Mouse (Mus musculus): Measurements from ENCODE around the gene Gstz1. TPM values are rescaled to one million over a fixed set of nuclear protein-coding genes. Genes with fewer than 3 reads are reported as not detected.
"Not testable (repeated sequence)": the region's sequence is repeated elsewhere in the genome, so short reads cannot be mapped to it uniquely, and the experiment has no call there.

Gstz1 gene
- total and polyA plus RNA-seq, 2 experiments from 2014 or later = 44.9 to 60.7 TPM

- no peaks in the 10 kb centered on the region for H3K9me3 ChIP-seq (ENCODE audit: low read length)
- DNase-seq (ENCODE audit: low spot score) = no peak
- 0 out of 2 replicates have a peak, but pooled peaks cover 3% of the 10 kb centered on the region for H3K4me1 ChIP-seq (ENCODE audit: insufficient read depth, low read length)
- no peaks in the 10 kb centered on the region for H3K36me3 ChIP-seq (ENCODE audit: insufficient read depth, low read length)
- peak overlapping the region; percentile 96 for H3K27ac ChIP-seq (ENCODE audit: low read depth, low read length)
- no peak for ATAC-seq (ENCODE audit: low FRiP score)
- peak overlapping the region; percentile 85 for H3K4me3 ChIP-seq (ENCODE audit: low read depth, low read length)
- no peak for TF ChIP-seq CTCF (IDR thresholded peaks at IDR 0.05)
- 26% methylated on average over 15 of the region's 15 CpGs for WGBS
- H3K27me3 ChIP-seq (ENCODE audit: insufficient read depth, low read length) = no peaks in the 10 kb centered on the region
- peak overlapping the region; percentile 79 for H3K9ac ChIP-seq (replicated peaks; ENCODE audit: low read length, poor library complexity, severe bottlenecking)
- peak overlapping the region; percentile 69 for H3K4me2 ChIP-seq (ENCODE audit: low read depth, low read length, poor library complexity, severe bottlenecking)
These were observed 1.2 kb downstream of the Gstz1 start for GRCm38 (mm10) chr12:87148136-87148535.

- H3K9ac ChIP-seq (replicated peaks; ENCODE audit: low read length, poor library complexity, severe bottlenecking) = no peak overlapping the region
- no peaks in the 10 kb centered on the region for H3K27me3 ChIP-seq (ENCODE audit: insufficient read depth, low read length)
- H3K4me2 ChIP-seq (ENCODE audit: low read depth, low read length, poor library complexity, severe bottlenecking) = no peak overlapping the region
- WGBS = 98% methylated on average over 5 of the region's 5 CpGs
- 0 out of 2 replicates have a peak, but pooled peaks cover 3% of the 10 kb centered on the region for H3K4me1 ChIP-seq (ENCODE audit: insufficient read depth, low read length)
- DNase-seq (ENCODE audit: low spot score) = no peak
- no peak overlapping the region for H3K27ac ChIP-seq (ENCODE audit: low read depth, low read length)
- H3K9me3 ChIP-seq (ENCODE audit: low read length) = no peaks in the 10 kb centered on the region
- TF ChIP-seq CTCF (IDR thresholded peaks at IDR 0.05) = no peak
- ATAC-seq (ENCODE audit: low FRiP score) = no peak
- no peak overlapping the region for H3K4me3 ChIP-seq (ENCODE audit: low read depth, low read length)
- H3K36me3 ChIP-seq (ENCODE audit: insufficient read depth, low read length) = no peaks in the 10 kb centered on the region
These were observed 2.5 kb downstream of the Gstz1 start for GRCm38 (mm10) chr12:87149471-87149870.

GRCm38 (mm10) chr12:87154448-87154847 lies 7.5 kb downstream of the Gstz1 start:
- 88% methylated on average over 4 of the region's 4 CpGs for WGBS
- not testable (repeated sequence) for DNase-seq (ENCODE audit: low spot score); H3K4me2 ChIP-seq (ENCODE audit: low read depth, low read length, poor library complexity, severe bottlenecking); H3K27me3 ChIP-seq (ENCODE audit: insufficient read depth, low read length); ATAC-seq (ENCODE audit: low FRiP score); H3K4me3 ChIP-seq (ENCODE audit: low read depth, low read length); H3K27ac ChIP-seq (ENCODE audit: low read depth, low read length); H3K9me3 ChIP-seq (ENCODE audit: low read length); H3K36me3 ChIP-seq (ENCODE audit: insufficient read depth, low read length); H3K9ac ChIP-seq (replicated peaks; ENCODE audit: low read length, poor library complexity, severe bottlenecking); H3K4me1 ChIP-seq (ENCODE audit: insufficient read depth, low read length)

- 61% methylated on average over 4 of the region's 4 CpGs for WGBS
- Histone ChIP-seq H3K4me1 (ENCODE audit: insufficient read depth, low read length) (no peaks in the 10 kb centered on the region), H3K27me3 (ENCODE audit: insufficient read depth, low read length) (no peaks in the 10 kb centered on the region), H3K36me3 (ENCODE audit: insufficient read depth, low read length) (peaks cover 3% of the 10 kb centered on the region; the same call in 1 of the 2 replicates), H3K27ac (ENCODE audit: low read depth, low read length) (no peak overlapping the region), H3K4me2 (ENCODE audit: low read depth, low read length, poor library complexity, severe bottlenecking) (no peak overlapping the region), H3K9me3 (ENCODE audit: low read length) (no peaks in the 10 kb centered on the region), H3K9ac (replicated peaks; ENCODE audit: low read length, poor library complexity, severe bottlenecking) (no peak overlapping the region), H3K4me3 (ENCODE audit: low read depth, low read length) (no peak overlapping the region)
- no peak for DNase-seq (ENCODE audit: low spot score)
- no peak for ATAC-seq (ENCODE audit: low FRiP score)
- TF ChIP-seq CTCF (IDR thresholded peaks at IDR 0.05) = no peak
These were observed 10.4 kb downstream of the Gstz1 start for GRCm38 (mm10) chr12:87157361-87157760.

GRCm38 (mm10) chr12:87158099-87158498 lies 11.1 kb downstream of the Gstz1 start:
- peaks cover 3% of the 10 kb centered on the region; the same call in 1 of the 2 replicates for H3K36me3 ChIP-seq (ENCODE audit: insufficient read depth, low read length)
- no peak overlapping the region for H3K4me2 ChIP-seq (ENCODE audit: low read depth, low read length, poor library complexity, severe bottlenecking)
- H3K4me1 ChIP-seq (ENCODE audit: insufficient read depth, low read length) = no peaks in the 10 kb centered on the region
- no peak overlapping the region for H3K4me3 ChIP-seq (ENCODE audit: low read depth, low read length)
- H3K27ac ChIP-seq (ENCODE audit: low read depth, low read length) = no peak overlapping the region
- no peaks in the 10 kb centered on the region for H3K9me3 ChIP-seq (ENCODE audit: low read length)
- no peak overlapping the region for H3K9ac ChIP-seq (replicated peaks; ENCODE audit: low read length, poor library complexity, severe bottlenecking)
- ATAC-seq (ENCODE audit: low FRiP score) (no peak), DNase-seq (ENCODE audit: low spot score) (no peak)
- 79% methylated on average over 7 of the region's 7 CpGs for WGBS
- H3K27me3 ChIP-seq (ENCODE audit: insufficient read depth, low read length) = no peaks in the 10 kb centered on the region
- TF ChIP-seq CTCF (IDR thresholded peaks at IDR 0.05) = no peak

- ATAC-seq (ENCODE audit: low FRiP score) = no peak
- DNase-seq (ENCODE audit: low spot score) = no peak
- no peak overlapping the region for H3K4me2 ChIP-seq (ENCODE audit: low read depth, low read length, poor library complexity, severe bottlenecking)
- 87% methylated on average over 1 of the region's 1 CpGs for WGBS
- no peak overlapping the region for H3K27ac ChIP-seq (ENCODE audit: low read depth, low read length)
- no peak overlapping the region for H3K4me3 ChIP-seq (ENCODE audit: low read depth, low read length)
- no peaks in the 10 kb centered on the region for H3K4me1 ChIP-seq (ENCODE audit: insufficient read depth, low read length)
- H3K9ac ChIP-seq (replicated peaks; ENCODE audit: low read length, poor library complexity, severe bottlenecking) = no peak overlapping the region
- no peak for TF ChIP-seq CTCF (IDR thresholded peaks at IDR 0.05)
- no peaks in the 10 kb centered on the region for H3K27me3 ChIP-seq (ENCODE audit: insufficient read depth, low read length)
- H3K9me3 ChIP-seq (ENCODE audit: low read length) = no peaks in the 10 kb centered on the region
- peaks cover 3% of the 10 kb centered on the region; the same call in 1 of the 2 replicates for H3K36me3 ChIP-seq (ENCODE audit: insufficient read depth, low read length)
These were observed 13.3 kb downstream of the Gstz1 start for GRCm38 (mm10) chr12:87160310-87160709.

Measured in midbrain, postnatal 0 days (tissue).